Mouse (Mus musculus) kidney, adult 2 months (tissue): ENCODE data around the gene Vmn1r233.

ENCODE experiments used
- CTCF ChIP-seq: fragments of 200-500 bp; conservative IDR thresholded peaks from 2 replicates; pipeline ENCODE4 v1.5.1; 2011; ENCODE audit warnings: low read depth, mild to moderate bottlenecking, control low read depth, low read length, moderate library complexity, mixed read lengths; ENCODE audit not compliant: insufficient read depth, insufficient read length
- POLR2A ChIP-seq: fragments of 200-500 bp; IDR thresholded peaks from one replicate; pipeline ENCODE4 v1.6.1; 2011; ENCODE audit warnings: low read depth, low read length, control low read depth

DNA sequence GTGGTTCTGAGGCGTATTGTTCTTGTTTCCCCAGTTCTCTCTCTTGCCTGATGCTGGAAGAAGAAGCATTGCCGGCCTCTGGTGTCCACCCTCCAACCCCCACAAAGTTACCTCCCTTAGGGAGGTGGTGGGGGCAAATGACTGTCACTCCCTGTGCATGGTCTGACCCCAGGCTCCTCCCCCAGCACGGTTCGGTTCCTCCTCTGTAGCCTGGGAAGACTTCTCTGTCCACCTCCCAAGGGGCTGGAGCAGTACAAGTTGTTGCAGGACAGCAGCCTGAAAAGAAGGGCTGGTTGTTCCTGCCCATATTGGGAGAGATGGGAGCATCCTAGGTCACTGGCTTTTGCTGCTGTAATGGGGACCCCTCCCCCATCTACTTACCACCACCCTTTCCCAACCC lies 30.8 kb downstream of the Vmn1r233 start:
- TF ChIP-seq POLR2A, result no peak
- TF ChIP-seq CTCF, result no peak
